Mouse (Mus musculus) spleen, adult 2 months (tissue): ENCODE measurements around the gene Gadl1.

ENCODE experiments used
- CTCF ChIP-seq: fragments of 200-500 bp; IDR thresholded peaks from 2 replicates; pipeline ENCODE4 v1.5.1; 2011; ENCODE audit warnings: mild to moderate bottlenecking, inconsistent platforms; ENCODE audit not compliant: insufficient read depth, insufficient read length, insufficient replicate concordance; ENCODE audit errors: extremely low read depth
- POLR2A ChIP-seq: fragments of 200-500 bp; IDR thresholded peaks from 2 replicates; pipeline ENCODE4 v1.6.1; 2011; ENCODE audit warnings: low read depth, low read length, inconsistent platforms

DNA sequence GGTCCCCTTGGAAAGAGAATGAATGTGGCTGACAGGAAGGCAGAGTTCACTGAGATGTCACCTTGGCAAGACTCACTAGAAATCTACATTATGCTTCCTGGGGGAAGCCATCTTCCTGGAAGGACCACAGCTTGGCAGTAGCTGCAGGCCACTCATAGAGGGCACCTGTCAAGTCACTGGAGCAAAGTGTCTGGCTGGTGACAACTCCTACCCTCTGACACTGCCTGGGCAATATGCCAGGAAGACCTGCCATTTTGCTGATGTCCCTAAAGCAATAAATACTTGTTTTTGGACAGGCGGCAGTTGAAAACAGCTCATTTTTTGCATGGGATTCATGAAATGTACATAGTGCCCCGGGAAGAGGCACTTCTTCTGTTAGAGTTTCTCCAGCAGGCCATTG is 119.8 kb downstream of the Gadl1 start:
- TF ChIP-seq POLR2A (no peak), CTCF (no peak)
